Comparison of ENCODE assay signal across 27 mouse cellular contexts in the genomic region with DNA sequence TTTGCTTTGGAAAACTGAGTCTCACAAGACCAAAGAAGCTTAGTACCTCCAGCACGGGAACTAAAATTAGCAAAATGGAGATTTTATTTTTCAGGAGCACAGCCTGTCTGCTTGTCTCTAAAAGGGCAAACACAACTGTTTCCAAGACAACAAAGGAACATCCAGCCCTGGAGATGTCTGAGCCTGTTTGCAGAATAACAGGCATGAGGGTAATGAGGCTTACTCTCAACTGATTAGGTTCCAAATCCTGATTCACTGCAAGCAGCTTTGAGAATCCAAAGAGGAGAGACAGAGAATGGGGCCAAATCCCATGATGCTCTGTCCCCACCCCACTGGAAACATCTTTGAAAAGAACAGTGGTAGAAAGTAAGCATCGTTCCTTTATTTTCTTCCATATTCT.
DNase-seq lines count a peak whose midpoint lies in the region; ATAC-seq and TF ChIP-seq lines count a peak whose summit lies in the region.
"Had no signal": no experiment of that assay in that cellular context is flagged by ENCODE, and none has a peak within 500 bp of the region (broad histone marks: within the 10 kb centered on the region; RNA-seq: fewer than 3 reads in every experiment).

No protein-coding gene starts in this region.

- H3K27me3 ChIP-seq in forebrain, embryonic 15.5 days = no peaks in the 10 kb centered on the region
- no peaks in the 10 kb centered on the region for H3K27me3 ChIP-seq in forebrain, embryonic 11.5 days (ENCODE audit: control insufficient read depth, insufficient read depth, low read length)
- H3K27me3 ChIP-seq in hindbrain, postnatal 0 days (ENCODE audit: insufficient read depth, low read length) = no peaks in the 10 kb centered on the region
- H3K27me3 ChIP-seq in hindbrain, embryonic 12.5 days = no peaks in the 10 kb centered on the region
- H3K27me3 ChIP-seq in midbrain, postnatal 0 days (ENCODE audit: insufficient read depth, low read length) = no peaks in the 10 kb centered on the region
- no peaks in the 10 kb centered on the region for H3K27me3 ChIP-seq in midbrain, embryonic 14.5 days (ENCODE audit: control insufficient read depth, insufficient read depth, low read length)
- no peaks in the 10 kb centered on the region for H3K27me3 ChIP-seq in liver, embryonic 12.5 days (replicated peaks)
- H3K27me3 ChIP-seq: CH12.LX; embryonic facial prominence, embryonic 12.5 days; embryonic facial prominence, embryonic 15.5 days; forebrain, embryonic 12.5 days; hindbrain, embryonic 13.5 days; intestine, embryonic 15.5 days had no signal

- WGBS in forebrain, embryonic 15.5 days = 54% methylated on average over 2 of the region's 2 CpGs
- 65% methylated on average over 2 of the region's 2 CpGs for WGBS in forebrain, embryonic 11.5 days
- 54% methylated on average over 2 of the region's 2 CpGs for WGBS in hindbrain, postnatal 0 days
- WGBS in hindbrain, embryonic 12.5 days = 82% methylated on average over 2 of the region's 2 CpGs
- WGBS in midbrain, postnatal 0 days = 67% methylated on average over 2 of the region's 2 CpGs
- 73% methylated on average over 2 of the region's 2 CpGs for WGBS in midbrain, embryonic 14.5 days
- 69% methylated on average over 2 of the region's 2 CpGs for WGBS in liver, embryonic 12.5 days (ENCODE audit: insufficient replicate concordance)

- no peak overlapping the region for H3K4me2 ChIP-seq in forebrain, embryonic 15.5 days (replicated peaks)
- H3K4me2 ChIP-seq in forebrain, embryonic 11.5 days (ENCODE audit: low read depth, low read length, severe bottlenecking) = no peak overlapping the region
- H3K4me2 ChIP-seq in hindbrain, postnatal 0 days (ENCODE audit: low read depth, low read length) = no peak overlapping the region
- no peak overlapping the region for H3K4me2 ChIP-seq in hindbrain, embryonic 12.5 days (replicated peaks)
- H3K4me2 ChIP-seq in midbrain, postnatal 0 days (ENCODE audit: low read depth, low read length, poor library complexity, severe bottlenecking) = no peak overlapping the region
- H3K4me2 ChIP-seq in midbrain, embryonic 14.5 days (ENCODE audit: low read length) = no peak overlapping the region
- H3K4me2 ChIP-seq in liver, embryonic 12.5 days = no peak overlapping the region
- H3K4me2 ChIP-seq: embryonic facial prominence, embryonic 12.5 days; embryonic facial prominence, embryonic 15.5 days; forebrain, embryonic 12.5 days; heart, embryonic 11.5 days; hindbrain, embryonic 13.5 days; intestine, embryonic 15.5 days had no signal

- DNase-seq in forebrain, embryonic 11.5 days (ENCODE audit: low spot score) = no peak
- peak; percentile 67 for DNase-seq in hindbrain, postnatal 0 days (ENCODE audit: low spot score)
- peak; percentile 50 for DNase-seq in midbrain, postnatal 0 days (ENCODE audit: low spot score)
- no peak for DNase-seq in midbrain, embryonic 14.5 days
- DNase-seq in brain, adult 2 months (ENCODE audit: low read depth, low spot score) = peak; percentile 60
- DNase-seq: adrenal gland, adult 2 months; adrenal gland, postnatal 14 days; B cell, adult 2 months; cerebellum, adult 11 months; cerebellum, adult 2 months; cerebellum, adult 9-11 months; cerebellum, postnatal 25 days; gastrocnemius, adult 2 months; gastrocnemius, postnatal 14 days; heart, adult 11 months; kidney, adult 11 months had no signal

- H3K9me3 ChIP-seq in forebrain, embryonic 15.5 days = no peaks in the 10 kb centered on the region
- no peaks in the 10 kb centered on the region for H3K9me3 ChIP-seq in forebrain, embryonic 11.5 days (ENCODE audit: control insufficient read depth, low read length)
- H3K9me3 ChIP-seq in hindbrain, postnatal 0 days (ENCODE audit: low read length) = no peaks in the 10 kb centered on the region
- H3K9me3 ChIP-seq in hindbrain, embryonic 12.5 days (replicated peaks) = no peaks in the 10 kb centered on the region
- H3K9me3 ChIP-seq in midbrain, postnatal 0 days (ENCODE audit: low read length) = no peaks in the 10 kb centered on the region
- no peaks in the 10 kb centered on the region for H3K9me3 ChIP-seq in midbrain, embryonic 14.5 days (ENCODE audit: control insufficient read depth, low read length)
- H3K9me3 ChIP-seq in liver, embryonic 12.5 days (replicated peaks) = no peaks in the 10 kb centered on the region
- H3K9me3 ChIP-seq: embryonic facial prominence, embryonic 12.5 days; embryonic facial prominence, embryonic 15.5 days; forebrain, embryonic 12.5 days; hindbrain, embryonic 13.5 days; intestine, embryonic 15.5 days had no signal

- no peaks in the 10 kb centered on the region for H3K36me3 ChIP-seq in forebrain, embryonic 15.5 days
- H3K36me3 ChIP-seq in forebrain, embryonic 11.5 days (ENCODE audit: control insufficient read depth, insufficient read depth, low read length) = no peaks in the 10 kb centered on the region
- H3K36me3 ChIP-seq in hindbrain, postnatal 0 days (ENCODE audit: insufficient read depth, low read length) = no peaks in the 10 kb centered on the region
- no peaks in the 10 kb centered on the region for H3K36me3 ChIP-seq in hindbrain, embryonic 12.5 days
- H3K36me3 ChIP-seq in midbrain, postnatal 0 days (ENCODE audit: insufficient read depth, low read length) = no peaks in the 10 kb centered on the region
- H3K36me3 ChIP-seq in midbrain, embryonic 14.5 days (ENCODE audit: control insufficient read depth, insufficient read depth, low read length) = no peaks in the 10 kb centered on the region
- no peaks in the 10 kb centered on the region for H3K36me3 ChIP-seq in liver, embryonic 12.5 days
- H3K36me3 ChIP-seq: embryonic facial prominence, embryonic 12.5 days; embryonic facial prominence, embryonic 15.5 days; forebrain, embryonic 12.5 days; G1E; hindbrain, embryonic 13.5 days; intestine, embryonic 15.5 days had no signal

- H3K4me1 ChIP-seq in forebrain, embryonic 15.5 days = no peaks in the 10 kb centered on the region
- H3K4me1 ChIP-seq in forebrain, embryonic 11.5 days (replicated peaks; ENCODE audit: control insufficient read depth, insufficient read depth, low read length) = no peaks in the 10 kb centered on the region
- H3K4me1 ChIP-seq in hindbrain, postnatal 0 days (ENCODE audit: insufficient read depth, low read length) = no peaks in the 10 kb centered on the region
- H3K4me1 ChIP-seq in hindbrain, embryonic 12.5 days = no peaks in the 10 kb centered on the region
- H3K4me1 ChIP-seq in midbrain, postnatal 0 days (ENCODE audit: insufficient read depth, low read length) = no peaks in the 10 kb centered on the region
- no peaks in the 10 kb centered on the region for H3K4me1 ChIP-seq in midbrain, embryonic 14.5 days (ENCODE audit: control insufficient read depth, insufficient read depth, low read length)
- H3K4me1 ChIP-seq in liver, embryonic 12.5 days = no peaks in the 10 kb centered on the region
- H3K4me1 ChIP-seq: embryonic facial prominence, embryonic 12.5 days; embryonic facial prominence, embryonic 15.5 days; forebrain, embryonic 12.5 days; intestine, embryonic 15.5 days had no signal

- no peak overlapping the region for H3K27ac ChIP-seq in forebrain, embryonic 15.5 days (replicated peaks)
- H3K27ac ChIP-seq in forebrain, embryonic 11.5 days (ENCODE audit: low read depth, low read length) = no peak overlapping the region
- H3K27ac ChIP-seq in hindbrain, postnatal 0 days = no peak overlapping the region; the same call in 1 of the 2 replicates
- no peak overlapping the region for H3K27ac ChIP-seq in hindbrain, embryonic 12.5 days
- H3K27ac ChIP-seq in midbrain, postnatal 0 days (ENCODE audit: low read depth, low read length) = no peak overlapping the region
- no peak overlapping the region for H3K27ac ChIP-seq in midbrain, embryonic 14.5 days (replicated peaks; ENCODE audit: low read depth, low read length)
- H3K27ac ChIP-seq in liver, embryonic 12.5 days = no peak overlapping the region
- H3K27ac ChIP-seq: embryonic facial prominence, embryonic 12.5 days; embryonic facial prominence, embryonic 15.5 days; forebrain, embryonic 12.5 days; gastrocnemius, adult 2 months; hindbrain, embryonic 13.5 days; intestine, embryonic 15.5 days had no signal

- no peak overlapping the region for H3K9ac ChIP-seq in forebrain, embryonic 15.5 days (replicated peaks)
- H3K9ac ChIP-seq in forebrain, embryonic 11.5 days (ENCODE audit: low read length) = no peak overlapping the region
- no peak overlapping the region for H3K9ac ChIP-seq in hindbrain, postnatal 0 days (replicated peaks; ENCODE audit: low read length)
- no peak overlapping the region for H3K9ac ChIP-seq in hindbrain, embryonic 12.5 days
- H3K9ac ChIP-seq in midbrain, postnatal 0 days (replicated peaks; ENCODE audit: low read length, poor library complexity, severe bottlenecking) = no peak overlapping the region
- no peak overlapping the region for H3K9ac ChIP-seq in midbrain, embryonic 14.5 days (replicated peaks; ENCODE audit: low read length)
- H3K9ac ChIP-seq in liver, embryonic 12.5 days = no peak overlapping the region
- H3K9ac ChIP-seq: embryonic facial prominence, embryonic 12.5 days; embryonic facial prominence, embryonic 15.5 days; forebrain, embryonic 12.5 days; hindbrain, embryonic 13.5 days; intestine, embryonic 15.5 days had no signal

- H3K4me3 ChIP-seq in forebrain, embryonic 15.5 days = no peak overlapping the region
- H3K4me3 ChIP-seq in forebrain, embryonic 11.5 days (ENCODE audit: low read depth, low read length) = no peak overlapping the region
- no peak overlapping the region for H3K4me3 ChIP-seq in hindbrain, postnatal 0 days (ENCODE audit: low read length)
- H3K4me3 ChIP-seq in hindbrain, embryonic 12.5 days = no peak overlapping the region
- no peak overlapping the region for H3K4me3 ChIP-seq in midbrain, postnatal 0 days (ENCODE audit: low read depth, low read length)
- H3K4me3 ChIP-seq in midbrain, embryonic 14.5 days (replicated peaks; ENCODE audit: low read depth, low read length) = no peak overlapping the region
- H3K4me3 ChIP-seq in liver, embryonic 12.5 days = no peak overlapping the region
- H3K4me3 ChIP-seq: embryonic facial prominence, embryonic 12.5 days; embryonic facial prominence, embryonic 15.5 days; forebrain, embryonic 12.5 days; gastrocnemius, adult 2 months; hindbrain, embryonic 13.5 days; intestine, embryonic 15.5 days had no signal

- 0 out of 2 replicates have a peak, but pooled peaks have one; percentile 35 for ATAC-seq in forebrain, embryonic 15.5 days (replicated peaks)
- no peak for ATAC-seq in forebrain, embryonic 11.5 days (replicated peaks; ENCODE audit: low FRiP score)
- peak; percentile 53; the same call in 1 of the 2 replicates for ATAC-seq in hindbrain, postnatal 0 days
- ATAC-seq in hindbrain, embryonic 12.5 days (ENCODE audit: low FRiP score) = no peak
- no peak for ATAC-seq in midbrain, postnatal 0 days (ENCODE audit: low FRiP score)
- no peak for ATAC-seq in midbrain, embryonic 14.5 days (ENCODE audit: low FRiP score, low TSS enrichment)
- no peak for ATAC-seq in liver, embryonic 12.5 days
- ATAC-seq: intestine, embryonic 15.5 days had no signal

- no peak for TF ChIP-seq CTCF in hindbrain, postnatal 0 days (IDR thresholded peaks at IDR 0.05; ENCODE audit: low read depth)
- no peak for TF ChIP-seq CTCF in midbrain, postnatal 0 days (IDR thresholded peaks at IDR 0.05)

Comparison
In these comparisons a context has a peak if more than half of its experiments do, and no peak if none do; other contexts are left out.
1. ATAC-seq: peak in forebrain, embryonic 15.5 days (single experiment) and hindbrain, postnatal 0 days (single experiment); none in forebrain, embryonic 11.5 days (single experiment), hindbrain, embryonic 12.5 days (single experiment), midbrain, postnatal 0 days (single experiment), midbrain, embryonic 14.5 days (single experiment) and liver, embryonic 12.5 days (single experiment).
2. DNase-seq: peak in hindbrain, postnatal 0 days (single experiment), midbrain, postnatal 0 days (single experiment) and brain, adult 2 months (single experiment); none in forebrain, embryonic 11.5 days (single experiment) and midbrain, embryonic 14.5 days (single experiment).